In genomic region chr1:170064083-170064494, GRCm38 (mm10) we compare ENCODE assay signal across 8 mouse cellular contexts. TPM values are rescaled to one million over a fixed set of nuclear protein-coding genes. Genes with fewer than 3 reads are reported as not detected.
DNase-seq lines count a peak whose midpoint lies in the region; ATAC-seq and TF ChIP-seq lines count a peak whose summit lies in the region.

No protein-coding gene starts in this region.

- H3K4me3 ChIP-seq in gastrocnemius, adult 2 months, result no peak overlapping the region
- H3K4me3 ChIP-seq in kidney, postnatal 0 days (replicated peaks; ENCODE audit: low read depth, low read length), result no peak overlapping the region
- no peak overlapping the region for H3K4me3 ChIP-seq in forebrain, embryonic 10.5 days
- no peak overlapping the region for H3K4me3 ChIP-seq in midbrain, embryonic 10.5 days

- ATAC-seq in kidney, postnatal 0 days (replicated peaks; ENCODE audit: low FRiP score, low read depth), result peak; percentile 78

- intact Hi-C loops in gastrocnemius, adult 2 months (cut with DNase I), result no loop called here

- H3K4me2 ChIP-seq in kidney, postnatal 0 days (ENCODE audit: low read length), result no peak overlapping the region

- no peaks in the 10 kb centered on the region for H3K9me3 ChIP-seq in kidney, postnatal 0 days (replicated peaks; ENCODE audit: low read length)
- H3K9me3 ChIP-seq in forebrain, embryonic 10.5 days, result no peaks in the 10 kb centered on the region
- H3K9me3 ChIP-seq in midbrain, embryonic 10.5 days (replicated peaks), result no peaks in the 10 kb centered on the region; the same call in 1 of the 2 replicates

- H3K27me3 ChIP-seq in kidney, postnatal 0 days (ENCODE audit: insufficient read depth, low read length), result no peaks in the 10 kb centered on the region
- H3K27me3 ChIP-seq in forebrain, embryonic 10.5 days (ENCODE audit: poor library complexity, severe bottlenecking), result no peaks in the 10 kb centered on the region
- H3K27me3 ChIP-seq in midbrain, embryonic 10.5 days (ENCODE audit: low read depth, poor library complexity, severe bottlenecking), result no peaks in the 10 kb centered on the region

- no peaks in the 10 kb centered on the region for H3K36me3 ChIP-seq in kidney, postnatal 0 days (ENCODE audit: insufficient read depth, low read length)
- H3K36me3 ChIP-seq in forebrain, embryonic 10.5 days (replicated peaks), result no peaks in the 10 kb centered on the region
- H3K36me3 ChIP-seq in midbrain, embryonic 10.5 days, result no peaks in the 10 kb centered on the region

- DNase-seq in gastrocnemius, adult 2 months, result peak; percentile 52
- no peak for DNase-seq in gastrocnemius, postnatal 10 days
- DNase-seq in heart, adult 9 months (ENCODE audit: low spot score in 2 of 2), result peak; percentile 75 to 82
- DNase-seq in kidney, postnatal 0 days (ENCODE audit: low spot score), result peak; percentile 87
- DNase-seq in skeletal muscle tissue, adult 2 months (ENCODE audit: low read depth, low spot score), result peak; percentile 47
- DNase-seq in frontal cortex, postnatal 36 days (ENCODE audit: low spot score in 2 of 2), result no peak
- no peak for DNase-seq in forebrain, embryonic 10.5 days (ENCODE audit: extremely low spot score, low spot score)
- DNase-seq in midbrain, embryonic 10.5 days (ENCODE audit: low spot score), result no peak

- TF ChIP-seq CTCF in gastrocnemius, adult 2 months (IDR thresholded peaks at IDR 0.05), result no peak
- TF ChIP-seq CTCF in kidney, postnatal 0 days (IDR thresholded peaks at IDR 0.05; ENCODE audit: low read depth), result no peak

- H3K27ac ChIP-seq in gastrocnemius, adult 2 months, result peak overlapping the region; percentile 69
- peak overlapping the region; percentile 47; the same call in 1 of the 2 replicates for H3K27ac ChIP-seq in kidney, postnatal 0 days
- no peak overlapping the region for H3K27ac ChIP-seq in forebrain, embryonic 10.5 days
- no peak overlapping the region for H3K27ac ChIP-seq in midbrain, embryonic 10.5 days (replicated peaks)

- 17% methylated on average over 9 of the region's 9 CpGs for WGBS in kidney, postnatal 0 days
- WGBS in forebrain, embryonic 10.5 days, result 76% methylated on average over 9 of the region's 9 CpGs
- 74% methylated on average over 9 of the region's 9 CpGs for WGBS in midbrain, embryonic 10.5 days

- no peaks in the 10 kb centered on the region; the same call in 1 of the 2 replicates for H3K4me1 ChIP-seq in kidney, postnatal 0 days (replicated peaks; ENCODE audit: insufficient read depth, low read length)
- peaks cover 5% of the 10 kb centered on the region for H3K4me1 ChIP-seq in forebrain, embryonic 10.5 days
- peaks cover 3% of the 10 kb centered on the region; the same call in 1 of the 2 replicates for H3K4me1 ChIP-seq in midbrain, embryonic 10.5 days

- H3K9ac ChIP-seq in kidney, postnatal 0 days (ENCODE audit: low read depth, low read length), result no peak overlapping the region

RNA-seq across cellular contexts. Expression of gene Ddr2, which starts 46.5 kb away (rescaled TPM):
- 10 to 100 TPM; 16.4 to 22.5 TPM for total RNA-seq in gastrocnemius, adult 2 months (2021)
- total RNA-seq in gastrocnemius, postnatal 10 days (2021), result 10 to 100 TPM; 43.9 to 49.8 TPM
- 19.9 and 23.8 TPM in 2 replicates for polyA plus RNA-seq in kidney, postnatal 0 days (2015; fragmentation: Nextera tagmentation; extraction: Ambion mirVana)
- polyA plus RNA-seq in forebrain, embryonic 10.5 days (2016; fragmentation: Nextera tagmentation; extraction: Ambion mirVana), result 28.7 and 30.7 TPM in 2 replicates
- 22.8 and 23.0 TPM in 2 replicates for polyA plus RNA-seq in midbrain, embryonic 10.5 days (2016; fragmentation: Nextera tagmentation; extraction: Ambion mirVana)

Comparison
In these comparisons a context has a peak if more than half of its experiments do, and no peak if none do; other contexts are left out.
1. DNase-seq: peak in gastrocnemius, adult 2 months (single experiment), heart, adult 9 months (2 of 2), kidney, postnatal 0 days (single experiment) and skeletal muscle tissue, adult 2 months (single experiment); none in gastrocnemius, postnatal 10 days (single experiment), frontal cortex, postnatal 36 days (0 of 2), forebrain, embryonic 10.5 days (single experiment) and midbrain, embryonic 10.5 days (single experiment).
2. H3K27ac ChIP-seq: peak in gastrocnemius, adult 2 months (single experiment) and kidney, postnatal 0 days (single experiment); none in forebrain, embryonic 10.5 days (single experiment) and midbrain, embryonic 10.5 days (single experiment).